Mouse (Mus musculus) right cerebral cortex, postnatal 4 days (tissue): ENCODE data around the gene Slc12a7.

ENCODE experiments used
- DNase-seq: peaks from one replicate; pipeline ENCODE4 v3.0.0-alpha.2; 2022

Slc12a7 gene

DNA sequence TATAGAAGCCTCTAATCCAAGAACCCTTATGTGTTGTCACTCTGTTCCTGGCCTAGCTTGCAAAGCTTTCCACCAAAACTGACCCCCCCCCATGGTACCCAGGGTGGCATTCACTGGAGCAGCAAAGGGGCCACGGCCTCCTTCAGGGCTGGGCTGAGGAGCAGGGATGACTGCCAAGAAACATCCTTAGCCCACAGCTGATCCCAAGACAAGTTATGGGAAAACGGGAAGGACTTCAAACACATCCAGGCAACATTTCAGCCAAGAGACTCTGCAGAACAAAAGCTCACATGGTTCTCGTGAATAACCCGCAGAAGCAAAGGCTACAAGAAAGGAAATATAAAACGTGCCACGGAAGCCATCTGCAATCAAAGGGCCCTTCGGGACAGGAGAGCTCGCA, 94.3 kb downstream of the Slc12a7 start:
- DNase-seq, result no peak

DNA sequence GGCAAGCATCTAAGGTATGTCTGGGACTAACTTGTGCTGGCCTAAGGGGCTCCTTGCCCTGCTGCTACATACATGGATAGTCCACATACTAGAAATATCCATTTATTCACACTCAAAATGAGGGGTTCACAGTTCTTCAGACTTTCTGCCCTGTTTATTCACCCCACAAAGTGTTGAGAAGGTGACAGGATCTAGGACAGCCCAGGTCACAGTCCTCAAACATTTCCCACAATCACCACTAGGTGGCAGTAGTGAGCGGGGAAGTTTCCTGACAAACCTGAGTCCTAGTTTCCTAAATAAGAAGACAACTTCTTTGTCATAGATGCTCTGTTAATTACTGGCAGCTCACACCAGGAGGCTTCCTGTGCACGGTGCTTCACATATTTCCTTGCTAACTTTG, 98.6 kb downstream of the Slc12a7 start:
- DNase-seq, result peak; percentile 66

DNA sequence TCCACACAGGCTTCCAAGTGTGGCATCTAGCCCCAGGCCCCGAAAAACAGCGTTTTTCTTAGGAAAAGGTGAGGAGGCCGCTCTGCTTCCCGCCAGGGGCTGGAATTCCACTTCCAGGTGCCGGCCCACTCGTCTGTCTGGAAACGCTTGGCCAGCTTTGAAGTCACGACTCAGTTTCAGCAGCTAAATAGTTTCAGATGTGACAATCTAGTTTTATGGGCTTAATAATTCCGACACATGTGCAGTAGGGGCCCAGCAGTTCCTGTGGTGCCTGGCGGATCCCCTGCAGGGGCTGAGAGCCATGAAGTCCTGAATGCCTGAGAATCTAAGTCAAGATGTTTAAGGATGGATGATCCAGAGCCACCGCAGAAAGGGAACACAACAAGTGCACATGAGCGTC, 100.9 kb downstream of the Slc12a7 start:
- DNase-seq, result no peak

DNA sequence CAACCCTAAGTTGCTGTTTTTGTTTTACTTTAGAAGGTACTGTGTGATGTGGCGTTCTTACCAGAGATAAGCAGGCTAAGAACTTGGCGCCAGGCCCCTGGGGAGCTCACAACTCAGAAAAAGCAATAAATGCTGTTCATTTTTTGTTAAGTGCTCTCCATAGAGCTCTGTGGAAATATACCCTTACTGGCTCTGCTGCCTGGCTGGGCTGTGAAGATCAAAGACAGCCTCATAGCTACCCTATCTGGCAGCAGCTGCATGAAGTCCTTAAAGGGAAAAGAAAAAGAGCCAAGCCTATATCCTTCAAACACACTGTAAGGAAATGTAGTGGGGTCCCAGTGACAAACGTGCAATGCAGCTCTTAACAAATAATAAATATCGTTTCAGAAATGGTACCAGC, 102.9 kb downstream of the Slc12a7 start:
- DNase-seq, result no peak

DNA sequence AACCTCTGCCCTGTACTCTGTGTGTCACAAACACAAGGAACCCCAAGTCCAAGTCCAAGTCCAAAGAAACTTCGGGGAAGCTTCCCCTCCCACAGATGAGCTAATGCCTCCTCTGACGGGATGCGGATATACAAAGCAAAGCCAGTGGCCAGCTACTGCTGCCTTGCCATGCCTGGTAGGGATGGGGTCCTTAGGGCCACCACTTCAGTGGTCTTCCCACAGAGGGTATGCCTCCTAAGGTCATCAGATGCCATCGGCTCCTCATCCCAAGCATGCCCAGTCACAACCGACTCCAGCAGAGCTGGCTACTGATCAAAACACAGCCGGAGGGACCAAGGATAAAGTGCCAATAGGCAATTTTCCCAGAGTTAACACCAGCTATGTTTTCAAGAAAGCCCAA, 103.6 kb downstream of the Slc12a7 start:
- no peak for DNase-seq

DNA sequence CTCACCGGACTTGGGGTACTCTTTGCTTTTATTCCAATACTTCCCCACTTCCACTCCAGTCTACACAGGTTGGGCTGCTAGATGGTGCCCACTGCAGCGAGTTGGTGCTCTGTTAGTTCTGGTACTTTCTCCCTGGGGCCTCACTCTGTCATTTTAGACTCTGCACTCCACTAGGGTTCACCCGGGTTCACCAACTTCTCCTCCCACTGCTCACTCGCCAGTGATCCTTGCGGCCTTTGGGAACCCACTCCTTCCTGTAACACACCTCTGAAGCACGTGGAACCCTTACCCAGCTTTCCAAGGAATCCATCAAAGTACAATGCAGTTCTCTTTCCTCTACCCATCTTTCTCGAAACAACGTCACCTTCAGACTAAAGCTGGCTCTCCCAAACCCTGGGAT, 104.8 kb downstream of the Slc12a7 start:
- DNase-seq, result no peak

DNA sequence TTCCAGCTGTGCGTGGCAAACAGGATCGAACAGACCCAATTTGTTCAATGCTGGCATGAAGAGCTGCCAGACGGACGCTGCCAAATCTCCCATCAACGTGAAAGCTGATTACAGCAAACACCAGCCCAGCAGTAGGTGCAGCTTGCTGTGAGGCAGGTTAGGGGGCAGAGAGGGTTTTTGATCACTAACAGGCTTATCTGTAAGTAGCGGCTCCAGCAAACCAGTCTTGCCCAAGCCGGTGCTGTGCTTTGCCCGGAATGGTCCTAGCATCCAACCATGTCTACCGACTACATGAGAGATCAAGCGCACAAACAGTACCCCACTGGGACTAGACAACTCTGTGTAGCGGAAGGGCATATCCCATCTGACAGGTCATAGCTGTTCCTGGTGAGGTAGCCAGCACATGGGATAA, 106.2 kb downstream of the Slc12a7 start:
- DNase-seq, result no peak

DNA sequence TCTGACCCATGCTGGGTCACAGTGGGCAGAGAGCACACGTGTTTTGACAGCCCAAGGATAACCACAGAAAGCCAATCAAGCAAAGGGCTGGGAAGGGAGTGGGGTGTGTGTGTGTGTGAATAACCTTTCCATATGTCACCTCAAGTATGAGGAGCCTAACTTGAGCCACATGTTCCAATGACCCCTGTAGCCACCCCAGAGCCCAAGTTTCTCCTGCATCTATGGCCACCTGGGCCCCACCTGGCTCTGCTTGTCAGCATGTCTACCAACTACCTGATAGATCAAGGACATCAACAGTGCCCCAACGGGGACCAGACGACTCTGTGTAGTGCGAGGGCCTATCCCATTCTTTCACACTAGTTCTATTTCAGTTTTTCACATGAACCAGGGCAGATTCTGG, 106.8 kb downstream of the Slc12a7 start:
- DNase-seq, result no peak

DNA sequence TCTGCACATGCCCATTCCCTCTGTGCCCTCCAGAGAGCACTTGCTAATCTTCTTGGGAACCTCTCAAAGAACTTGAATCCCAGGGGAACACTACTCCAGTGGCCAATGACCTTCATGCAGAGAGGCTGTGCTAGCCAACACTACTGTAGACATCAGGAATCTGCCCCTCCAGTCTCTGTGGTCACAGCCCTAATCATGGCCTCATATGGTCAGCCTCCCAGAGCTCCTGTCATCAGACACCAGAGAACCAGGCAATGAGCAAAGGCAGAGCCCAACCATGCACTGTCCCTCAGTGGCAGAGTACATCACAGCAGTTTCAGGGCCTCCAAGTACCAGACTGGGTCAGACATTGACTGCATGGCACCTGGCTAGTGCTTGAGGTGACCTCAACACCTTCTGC, 109.8 kb downstream of the Slc12a7 start:
- DNase-seq, result no peak

DNA sequence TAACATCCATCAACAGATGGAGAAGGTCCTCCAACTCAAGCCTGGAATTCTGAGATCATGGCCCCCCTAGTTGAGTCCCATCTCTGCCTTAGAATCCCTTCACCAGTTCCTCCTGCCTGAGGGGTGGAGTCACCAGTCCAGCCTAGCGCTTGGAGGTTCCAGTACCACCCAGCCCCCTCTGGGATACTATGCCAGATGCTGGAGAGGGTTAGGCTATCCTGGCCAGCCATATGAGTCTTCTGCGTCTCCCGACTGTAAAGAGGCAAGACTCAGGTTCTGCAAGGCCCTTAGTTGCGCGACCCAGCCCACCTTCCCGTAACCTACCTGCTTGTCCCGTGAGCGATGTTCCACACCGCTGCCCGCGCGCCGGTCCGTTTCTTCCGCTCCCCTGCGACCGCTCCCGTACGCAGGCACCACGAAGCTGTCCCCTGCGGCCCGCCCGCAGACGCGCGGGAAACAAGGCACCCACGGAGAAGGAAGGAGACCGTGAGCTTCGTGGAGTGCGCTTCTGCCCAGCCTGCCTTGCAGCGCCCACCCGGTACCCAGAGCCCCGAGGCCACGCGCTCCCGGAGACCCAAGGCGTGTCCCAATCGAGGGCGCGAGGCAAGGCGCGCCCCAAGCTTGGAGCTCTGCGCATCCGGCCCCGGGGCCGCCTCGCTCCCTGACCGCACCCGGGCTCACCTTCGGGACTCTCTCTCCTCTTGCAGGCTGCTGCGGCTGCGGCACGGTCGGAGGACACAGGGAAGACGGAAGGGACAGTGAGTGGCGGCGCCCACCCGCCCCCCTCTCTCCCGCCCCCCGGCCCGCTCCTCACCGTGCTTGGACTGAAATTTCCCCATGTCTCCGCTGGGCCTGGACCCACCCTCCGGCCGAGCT, 113.9 kb downstream of the Slc12a7 start:
- peak; percentile 40 for DNase-seq

DNA sequence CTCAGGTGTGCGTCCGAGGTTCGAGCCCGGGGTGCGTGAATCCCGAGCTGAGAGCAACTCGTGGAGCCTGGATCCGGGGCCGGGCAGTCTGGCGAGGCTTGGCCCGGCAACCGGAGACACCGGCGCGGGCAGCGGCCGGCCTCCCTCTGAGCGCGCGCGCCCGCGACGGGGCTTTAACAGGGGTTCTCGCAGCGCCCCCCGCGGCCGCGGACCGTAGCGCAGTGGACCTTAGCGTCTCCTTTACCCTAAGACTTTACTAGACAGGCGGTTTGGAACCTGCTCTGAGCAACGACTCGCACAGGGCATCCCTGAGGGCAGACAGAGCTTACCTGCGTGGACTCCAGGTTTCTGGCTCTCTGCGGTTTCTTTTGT, 114.6 kb downstream of the Slc12a7 start, which contains the start of gene Nkd2:
Nkd2 (minus strand) TSS at position 167 of the 372 bp plus-strand sequence.
- peak; percentile 94 for DNase-seq
